Mouse (Mus musculus) intestine, embryonic 16.5 days (tissue): Measurements from ENCODE around the gene Selenon. TPM values are rescaled to one million over a fixed set of nuclear protein-coding genes. Genes with fewer than 3 reads are reported as not detected.

Experiments
- ATAC-seq: fragments of 200-750 bp; cut with Nextera tagmentation; 2 replicates; pipeline ENCODE4 v1.8.0; 2017; ENCODE audit warnings: moderate TSS enrichment, moderate library complexity
- H3K27ac ChIP-seq: fragments of 300-500 bp; sonication (generic); 2 replicates; pipeline ENCODE4 v1.5.1; 2014; ENCODE audit warnings: mild to moderate bottlenecking, low read length
- H3K27me3 ChIP-seq: fragments of 300-500 bp; sonication (generic); replicated peaks from 2 replicates; pipeline ENCODE4 v1.6.1; 2014; ENCODE audit warnings: low read length, control low read depth, mixed read lengths; ENCODE audit not compliant: control insufficient read depth, insufficient read depth
- H3K36me3 ChIP-seq: fragments of 300-500 bp; sonication (generic); 2 replicates; pipeline ENCODE4 v1.6.1; 2014; ENCODE audit warnings: low read length, control low read depth; ENCODE audit not compliant: control insufficient read depth, insufficient read depth
- H3K4me1 ChIP-seq: fragments of 300-500 bp; sonication (generic); 2 replicates; pipeline ENCODE4 v1.6.1; 2014; ENCODE audit warnings: low read length, control low read depth, mixed read lengths; ENCODE audit not compliant: control insufficient read depth, insufficient read depth
- H3K4me2 ChIP-seq: fragments of 300-500 bp; sonication (generic); 2 replicates; pipeline ENCODE4 v1.6.1; 2014; ENCODE audit warnings: low read depth, low read length, control low read depth
- H3K4me3 ChIP-seq: fragments of 300-500 bp; sonication (generic); 2 replicates; pipeline ENCODE4 v1.5.1; 2014; ENCODE audit warnings: mild to moderate bottlenecking, low read length
- H3K9ac ChIP-seq: fragments of 300-500 bp; sonication (generic); 2 replicates; pipeline ENCODE4 v1.6.1; 2014; ENCODE audit warnings: low read depth, low read length
- H3K9me3 ChIP-seq: fragments of 300-500 bp; sonication (generic); 2 replicates; pipeline ENCODE4 v1.6.1; 2016; ENCODE audit warnings: low read length, control low read depth; ENCODE audit not compliant: control insufficient read depth
- WGBS: fragments of 180-500 bp; shearing (Covaris S2); extraction: QIAGEN DNeasy Blood & Tissue Kit; methylation state at CpG from one replicate; pipeline ENCODE4 v1.1.7; 2014; 5-methylcytosine and 5-hydroxymethylcytosine counted together
- polyA plus RNA-seq: library from polyadenylated mRNA; unstranded; fragments of >200 nt; fragmentation: Nextera tagmentation; extraction: Ambion mirVana; gene quantifications from 2 replicates; pipeline ENCODE4 v1.2.1, GENCODE M21; 2015

The Selenon gene
- 4.7 and 5.5 TPM in 2 replicates for polyA plus RNA-seq

DNA sequence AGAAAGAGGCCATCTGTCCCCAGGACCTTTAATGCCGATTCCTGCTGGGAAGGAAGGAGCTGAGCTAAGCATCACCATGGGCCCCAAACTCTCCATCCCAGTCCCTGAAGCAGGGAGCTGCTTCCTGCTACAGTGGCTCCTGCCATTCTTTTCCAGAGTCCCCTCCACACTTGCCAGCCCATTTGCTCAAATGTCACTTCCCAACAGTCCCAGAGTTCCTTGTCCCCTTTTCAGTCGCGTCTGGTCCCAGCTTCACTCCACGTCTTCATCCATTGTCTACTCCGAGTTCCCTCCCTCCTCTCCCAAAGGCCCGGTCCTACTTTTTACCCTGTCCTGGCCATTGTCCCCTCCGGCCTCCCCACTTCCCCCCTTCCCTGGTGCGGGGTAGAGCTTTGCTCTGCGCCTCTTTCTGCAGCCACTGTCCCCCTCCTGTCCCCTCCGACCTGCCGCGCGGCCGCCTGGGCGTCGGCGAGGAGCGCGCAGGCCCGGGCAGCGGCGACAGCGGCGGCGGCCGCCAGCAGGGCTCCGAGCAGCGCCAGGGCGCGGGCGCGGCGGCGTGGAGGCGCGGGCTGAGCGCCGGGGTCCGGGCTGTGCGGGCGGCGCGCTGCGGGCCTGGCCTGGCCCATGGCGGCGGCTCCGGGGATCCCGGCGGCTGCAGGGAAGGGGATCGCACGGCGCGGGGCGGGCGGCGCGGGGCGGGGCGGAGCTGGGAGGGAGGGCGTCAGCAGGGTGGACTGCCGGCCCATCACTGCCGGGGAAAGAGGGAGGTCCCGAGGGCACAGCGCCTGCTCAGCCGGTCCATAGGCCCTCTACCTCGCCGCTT lies at the start of gene Selenon:
Gene Selenon (minus strand): TSS at position 673 of the 823 bp plus-strand sequence.
- WGBS: under 1% methylated on average over 64 of the region's 67 CpGs
- Histone ChIP-seq H3K36me3 (peaks cover 12% of the 10 kb centered on the region), H3K27ac (peak within 1 kb of the TSS; percentile 77), H3K9me3 (peaks cover 6% of the 10 kb centered on the region; the same call in 1 of the 2 replicates), H3K27me3 (no peaks in the 10 kb centered on the region), H3K4me3 (peak within 1 kb of the TSS; percentile 81), H3K4me1 (peaks cover 13% of the 10 kb centered on the region), H3K9ac (peak within 1 kb of the TSS; percentile 93), H3K4me2 (peak within 1 kb of the TSS; percentile 90)
- ATAC-seq: peak; percentile 92

- Histone ChIP-seq H3K27ac (no peak overlapping the region), H3K36me3 (no peaks in the 10 kb centered on the region), H3K4me2 (no peak overlapping the region), H3K27me3 (no peaks in the 10 kb centered on the region), H3K9me3 (no peaks in the 10 kb centered on the region), H3K9ac (no peak overlapping the region), H3K4me1 (peaks cover 16% of the 10 kb centered on the region), H3K4me3 (no peak overlapping the region)
- WGBS: 56% methylated on average over 8 of the region's 8 CpGs
- no peak for ATAC-seq
These were observed 49.4 kb upstream of the Selenon start for GRCm38 (mm10) chr4:134601404-134601803.

DNA sequence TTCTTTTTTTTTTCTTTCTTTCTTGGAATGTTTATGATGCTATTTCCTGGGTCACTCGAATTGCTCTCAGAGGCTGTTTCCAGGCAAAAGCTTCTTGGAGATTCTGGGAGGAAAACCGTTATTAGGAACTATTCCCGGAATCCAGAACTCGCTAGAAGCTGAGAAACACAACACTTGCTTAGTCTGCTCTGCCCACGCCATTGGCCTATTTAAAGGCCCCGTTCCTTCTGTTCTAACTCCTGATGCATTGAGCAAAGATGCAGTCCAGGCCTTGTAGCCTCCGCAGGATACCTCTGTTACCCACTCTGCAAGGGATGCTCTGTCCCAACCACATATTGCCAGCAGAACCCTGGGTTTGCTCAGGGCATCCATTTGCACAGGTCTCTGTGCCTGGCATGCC lies 48.8 kb upstream of the Selenon start:
- no peak for ATAC-seq
- Histone ChIP-seq H3K4me2 (no peak overlapping the region), H3K4me1 (peaks cover 16% of the 10 kb centered on the region), H3K27ac (no peak overlapping the region), H3K9ac (no peak overlapping the region), H3K4me3 (no peak overlapping the region), H3K27me3 (no peaks in the 10 kb centered on the region), H3K9me3 (no peaks in the 10 kb centered on the region), H3K36me3 (no peaks in the 10 kb centered on the region)
- WGBS: 55% methylated on average over 7 of the region's 7 CpGs

GRCm38 (mm10) chr4:134600060-134600459 lies 48.1 kb upstream of the Selenon start:
- H3K4me3 ChIP-seq: no peak overlapping the region
- peaks cover 16% of the 10 kb centered on the region for H3K4me1 ChIP-seq
- no peaks in the 10 kb centered on the region for H3K27me3 ChIP-seq
- H3K27ac ChIP-seq: no peak overlapping the region
- H3K36me3 ChIP-seq: no peaks in the 10 kb centered on the region
- H3K9me3 ChIP-seq: no peaks in the 10 kb centered on the region
- no peak overlapping the region for H3K4me2 ChIP-seq
- WGBS: 87% methylated on average over 9 of the region's 9 CpGs
- ATAC-seq: no peak
- no peak overlapping the region for H3K9ac ChIP-seq

- no peaks in the 10 kb centered on the region for H3K36me3 ChIP-seq
- 0 out of 2 replicates have a peak, but pooled peaks cover 9% of the 10 kb centered on the region for H3K4me1 ChIP-seq
- H3K9me3 ChIP-seq: no peaks in the 10 kb centered on the region
- H3K27me3 ChIP-seq: no peaks in the 10 kb centered on the region
- 74% methylated on average over 10 of the region's 10 CpGs for WGBS
- no peak overlapping the region for H3K27ac ChIP-seq
- H3K4me3 ChIP-seq: no peak overlapping the region
- ATAC-seq: no peak
- H3K9ac ChIP-seq: no peak overlapping the region
- no peak overlapping the region for H3K4me2 ChIP-seq
These were observed 45.1 kb upstream of the Selenon start for GRCm38 (mm10) chr4:134596816-134597692.

DNA sequence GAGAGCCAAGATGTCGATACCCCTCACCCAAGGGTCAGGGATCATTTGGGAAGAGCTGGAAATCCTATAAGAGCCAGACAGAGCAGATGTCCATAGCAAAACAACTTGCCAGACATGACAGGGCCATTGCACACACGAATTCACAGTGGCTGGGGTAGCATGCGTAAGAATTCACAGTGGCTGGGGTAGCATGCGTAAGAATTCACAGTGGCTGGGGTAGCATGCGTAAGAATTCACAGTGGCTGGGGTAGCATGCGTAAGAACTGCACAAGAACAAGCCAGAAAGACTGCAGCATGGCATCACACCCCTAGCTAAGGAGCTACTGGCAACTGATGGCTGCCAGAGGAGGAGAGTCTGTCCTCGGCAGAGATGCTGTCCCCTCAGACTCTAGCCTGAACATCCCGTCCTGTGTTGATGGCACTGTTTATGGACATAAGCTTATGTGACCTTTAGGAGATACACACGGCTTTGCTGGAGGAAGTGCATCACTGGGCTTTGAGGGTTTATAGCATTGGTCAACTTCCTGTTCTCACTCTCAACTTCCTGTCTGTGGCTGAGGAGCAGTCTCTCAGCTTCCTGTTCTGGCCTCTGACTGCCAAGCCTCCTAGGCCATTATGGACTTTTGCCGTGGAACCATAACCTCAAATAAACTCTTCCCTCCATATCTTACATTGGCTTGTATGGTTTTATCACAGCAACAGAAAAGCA lies 42.9 kb upstream of the Selenon start:
- Histone ChIP-seq H3K4me3 (no peak overlapping the region), H3K4me1 (peaks cover 6% of the 10 kb centered on the region), H3K27me3 (no peaks in the 10 kb centered on the region), H3K9ac (no peak overlapping the region), H3K4me2 (no peak overlapping the region), H3K36me3 (no peaks in the 10 kb centered on the region), H3K27ac (no peak overlapping the region), H3K9me3 (no peaks in the 10 kb centered on the region)
- 89% methylated on average over 10 of the region's 10 CpGs for WGBS
- no peak for ATAC-seq

- 49% methylated on average over 4 of the region's 4 CpGs for WGBS
- H3K9ac ChIP-seq: no peak overlapping the region
- H3K27me3 ChIP-seq: no peaks in the 10 kb centered on the region
- no peak for ATAC-seq
- no peak overlapping the region for H3K4me3 ChIP-seq
- H3K4me2 ChIP-seq: no peak overlapping the region
- no peaks in the 10 kb centered on the region for H3K9me3 ChIP-seq
- H3K36me3 ChIP-seq: no peaks in the 10 kb centered on the region
- no peak overlapping the region for H3K27ac ChIP-seq
- H3K4me1 ChIP-seq: peaks cover 10% of the 10 kb centered on the region
These were observed 40.5 kb upstream of the Selenon start for GRCm38 (mm10) chr4:134592442-134592841.

GRCm38 (mm10) chr4:134591506-134592061 lies 39.6 kb upstream of the Selenon start:
- WGBS: 48% methylated on average over 11 of the region's 11 CpGs
- Histone ChIP-seq H3K27me3 (no peaks in the 10 kb centered on the region), H3K9me3 (no peaks in the 10 kb centered on the region), H3K36me3 (no peaks in the 10 kb centered on the region), H3K4me3 (no peak overlapping the region), H3K4me2 (no peak overlapping the region), H3K4me1 (peaks cover 10% of the 10 kb centered on the region), H3K9ac (no peak overlapping the region), H3K27ac (no peak overlapping the region)
- 0 out of 2 replicates have a peak, but pooled peaks have one; percentile 31 for ATAC-seq
